Mouse (Mus musculus) neural tube, embryonic 13.5 days (tissue): ENCODE results near the gene Ccn2. TPM values are rescaled to one million over a fixed set of nuclear protein-coding genes. Genes with fewer than 3 reads are reported as not detected.

Experiments used
- ATAC-seq: fragments of 200-750 bp; cut with Nextera tagmentation; 2 replicates; pipeline ENCODE4 v1.8.0; 2017; ENCODE audit warnings: low read depth, mild to moderate bottlenecking, moderate TSS enrichment, moderate library complexity
- H3K27ac ChIP-seq: fragments of 300-500 bp; sonication (generic); replicated peaks from 2 replicates; pipeline ENCODE4 v1.5.1; 2015; ENCODE audit warnings: moderate library complexity, mild to moderate bottlenecking, inconsistent platforms
- H3K27me3 ChIP-seq: fragments of 300-500 bp; sonication (generic); 2 replicates; pipeline ENCODE4 v1.6.1; 2015; ENCODE audit warnings: mild to moderate bottlenecking, inconsistent platforms
- H3K36me3 ChIP-seq: fragments of 300-500 bp; sonication (generic); 2 replicates; pipeline ENCODE4 v1.6.1; 2015; ENCODE audit warnings: mild to moderate bottlenecking, inconsistent platforms
- H3K4me1 ChIP-seq: fragments of 300-500 bp; sonication (generic); replicated peaks from 2 replicates; pipeline ENCODE4 v1.6.1; 2015; ENCODE audit warnings: inconsistent platforms
- H3K4me2 ChIP-seq: fragments of 300-500 bp; sonication (generic); 2 replicates; pipeline ENCODE4 v1.6.1; 2015; ENCODE audit warnings: inconsistent platforms, mild to moderate bottlenecking, moderate library complexity
- H3K4me3 ChIP-seq: fragments of 300-500 bp; sonication (generic); 2 replicates; pipeline ENCODE4 v1.5.1; 2015; ENCODE audit warnings: mild to moderate bottlenecking, inconsistent platforms
- H3K9ac ChIP-seq: fragments of 300-500 bp; sonication (generic); 2 replicates; pipeline ENCODE4 v1.6.1; 2015; ENCODE audit warnings: moderate library complexity, mild to moderate bottlenecking, inconsistent platforms
- H3K9me3 ChIP-seq: fragments of 300-500 bp; sonication (generic); 2 replicates; pipeline ENCODE4 v1.6.1; 2016; ENCODE audit warnings: inconsistent platforms
- WGBS: fragments of 180-500 bp; shearing (Covaris S2); methylation state at CpG from one replicate; pipeline ENCODE4 v1.1.7; 2015; 5-methylcytosine and 5-hydroxymethylcytosine counted together
- polyA plus RNA-seq: library from polyadenylated mRNA; unstranded; fragments of >200 nt; fragmentation: Nextera tagmentation; extraction: Ambion mirVana; gene quantifications from 2 replicates; pipeline ENCODE4 v1.2.1, GENCODE M21; 2015

Ccn2 gene
- polyA plus RNA-seq = 2.6 and 4.5 TPM in 2 replicates

DNA sequence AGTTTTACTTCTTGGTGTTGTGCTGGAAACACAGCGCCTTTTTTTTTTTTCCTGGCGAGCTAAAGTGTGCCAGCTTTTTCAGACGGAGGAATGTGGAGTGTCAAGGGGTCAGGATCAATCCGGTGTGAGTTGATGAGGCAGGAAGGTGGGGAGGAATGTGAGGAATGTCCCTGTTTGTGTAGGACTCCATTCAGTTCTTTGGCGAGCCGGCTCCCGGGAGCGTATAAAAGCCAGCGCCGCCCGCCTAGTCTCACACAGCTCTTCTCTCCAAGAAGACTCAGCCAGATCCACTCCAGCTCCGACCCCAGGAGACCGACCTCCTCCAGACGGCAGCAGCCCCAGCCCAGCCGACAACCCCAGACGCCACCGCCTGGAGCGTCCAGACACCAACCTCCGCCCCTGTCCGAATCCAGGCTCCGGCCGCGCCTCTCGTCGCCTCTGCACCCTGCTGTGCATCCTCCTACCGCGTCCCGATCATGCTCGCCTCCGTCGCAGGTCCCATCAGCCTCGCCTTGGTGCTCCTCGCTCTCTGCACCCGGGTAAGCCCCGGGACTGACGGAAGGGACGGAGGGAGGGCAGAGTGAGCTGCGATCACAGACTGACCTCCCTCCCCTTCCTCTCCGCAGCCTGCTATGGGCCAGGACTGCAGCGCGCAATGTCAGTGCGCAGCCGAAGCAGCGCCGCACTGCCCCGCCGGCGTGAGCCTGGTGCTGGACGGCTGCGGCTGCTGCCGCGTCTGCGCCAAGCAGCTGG is at the start of gene Ccn2:
Ccn2 (plus strand) TSS at position 193 of the 753 bp plus-strand sequence.
- H3K27me3 ChIP-seq = 0 out of 2 replicates have a peak, but pooled peaks cover 8% of the 10 kb centered on the region
- H3K4me2 ChIP-seq = peak within 1 kb of the TSS; percentile 74
- peaks cover 27% of the 10 kb centered on the region for H3K4me1 ChIP-seq
- peak within 1 kb of the TSS; percentile 72 for H3K27ac ChIP-seq
- H3K9me3 ChIP-seq = no peaks in the 10 kb centered on the region
- H3K36me3 ChIP-seq = no peaks in the 10 kb centered on the region
- H3K9ac ChIP-seq = peak within 1 kb of the TSS; percentile 76
- peak within 1 kb of the TSS; percentile 72 for H3K4me3 ChIP-seq
- ATAC-seq = peak; percentile 96
- under 1% methylated on average over 53 of the region's 53 CpGs for WGBS

DNA sequence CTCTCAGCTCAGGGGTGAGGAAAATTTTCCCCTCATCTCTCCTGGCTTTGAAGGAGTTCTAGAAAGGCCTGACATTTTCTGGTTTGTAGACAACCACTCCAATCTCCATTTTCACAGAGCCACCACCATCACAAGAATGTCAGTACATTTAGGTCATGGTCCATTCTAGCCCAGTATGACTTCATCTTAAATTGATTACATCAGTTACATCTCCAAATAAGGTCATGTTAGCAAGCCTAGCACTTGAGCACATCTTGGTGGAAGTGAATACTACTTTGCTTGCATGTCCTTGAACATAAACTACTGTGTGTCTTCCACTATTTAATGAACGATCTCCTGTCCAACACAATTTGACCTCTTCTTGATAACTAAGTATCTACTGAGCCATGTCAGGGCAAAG is 42.4 kb upstream of the Ccn2 start:
- no peak overlapping the region for H3K27ac ChIP-seq
- no peak overlapping the region for H3K9ac ChIP-seq
- ATAC-seq = no peak
- H3K27me3 ChIP-seq = no peaks in the 10 kb centered on the region
- H3K4me3 ChIP-seq = no peak overlapping the region
- H3K4me2 ChIP-seq = no peak overlapping the region
- H3K9me3 ChIP-seq = no peaks in the 10 kb centered on the region
- H3K4me1 ChIP-seq = no peaks in the 10 kb centered on the region
- H3K36me3 ChIP-seq = no peaks in the 10 kb centered on the region
- whole genome bisulfite sequencing = 94% methylated on average over 1 of the region's 1 CpGs

DNA sequence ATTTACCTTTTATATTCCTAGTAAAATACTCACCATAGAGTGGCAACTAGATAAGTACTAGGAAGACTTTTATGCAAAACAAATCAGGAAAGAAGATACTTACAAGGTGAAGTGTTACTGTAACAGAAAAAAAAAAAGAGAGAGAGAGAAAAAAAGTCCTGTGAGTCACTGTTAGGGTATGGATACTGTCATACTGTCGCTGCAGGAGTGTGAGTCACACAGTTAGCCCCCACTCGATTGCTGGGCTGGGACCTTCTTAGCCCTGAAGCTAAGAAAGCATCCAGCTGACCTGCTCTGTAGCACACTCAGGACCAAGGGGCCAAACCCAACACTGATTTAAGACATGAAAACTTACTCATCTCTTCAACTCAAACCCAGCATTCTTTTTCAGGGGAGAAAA is 41.2 kb upstream of the Ccn2 start:
- Histone ChIP-seq H3K4me2 (no peak overlapping the region), H3K27me3 (no peaks in the 10 kb centered on the region), H3K27ac (no peak overlapping the region), H3K36me3 (no peaks in the 10 kb centered on the region), H3K4me3 (no peak overlapping the region), H3K9ac (no peak overlapping the region), H3K9me3 (no peaks in the 10 kb centered on the region), H3K4me1 (no peaks in the 10 kb centered on the region)
- no peak for ATAC-seq
- 74% methylated on average over 2 of the region's 2 CpGs for WGBS

DNA sequence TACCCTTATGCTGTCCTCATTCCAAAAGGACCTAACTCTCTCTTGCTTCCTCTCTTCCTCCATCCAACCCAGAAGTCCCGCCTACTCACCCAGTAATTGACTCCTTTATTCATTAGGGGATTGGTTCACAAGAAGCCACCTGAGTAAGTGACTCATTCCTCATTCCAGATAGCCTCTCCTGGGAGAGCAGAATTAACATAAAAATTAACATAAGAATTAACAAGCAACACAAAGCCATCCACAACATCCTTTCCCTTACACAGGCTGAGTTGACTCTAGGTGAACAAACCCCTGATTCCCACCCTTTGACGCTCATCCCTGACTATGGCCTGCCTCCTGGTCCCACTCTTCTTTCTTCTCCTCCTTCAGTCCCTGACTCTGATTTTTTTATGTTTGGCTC is 36.9 kb upstream of the Ccn2 start:
- H3K4me2 ChIP-seq = no peak overlapping the region
- H3K4me3 ChIP-seq = no peak overlapping the region
- 76% methylated on average over 2 of the region's 2 CpGs for WGBS
- H3K36me3 ChIP-seq = no peaks in the 10 kb centered on the region
- no peaks in the 10 kb centered on the region for H3K9me3 ChIP-seq
- H3K9ac ChIP-seq = no peak overlapping the region
- ATAC-seq = no peak
- no peak overlapping the region for H3K27ac ChIP-seq
- no peaks in the 10 kb centered on the region for H3K4me1 ChIP-seq
- H3K27me3 ChIP-seq = no peaks in the 10 kb centered on the region

DNA sequence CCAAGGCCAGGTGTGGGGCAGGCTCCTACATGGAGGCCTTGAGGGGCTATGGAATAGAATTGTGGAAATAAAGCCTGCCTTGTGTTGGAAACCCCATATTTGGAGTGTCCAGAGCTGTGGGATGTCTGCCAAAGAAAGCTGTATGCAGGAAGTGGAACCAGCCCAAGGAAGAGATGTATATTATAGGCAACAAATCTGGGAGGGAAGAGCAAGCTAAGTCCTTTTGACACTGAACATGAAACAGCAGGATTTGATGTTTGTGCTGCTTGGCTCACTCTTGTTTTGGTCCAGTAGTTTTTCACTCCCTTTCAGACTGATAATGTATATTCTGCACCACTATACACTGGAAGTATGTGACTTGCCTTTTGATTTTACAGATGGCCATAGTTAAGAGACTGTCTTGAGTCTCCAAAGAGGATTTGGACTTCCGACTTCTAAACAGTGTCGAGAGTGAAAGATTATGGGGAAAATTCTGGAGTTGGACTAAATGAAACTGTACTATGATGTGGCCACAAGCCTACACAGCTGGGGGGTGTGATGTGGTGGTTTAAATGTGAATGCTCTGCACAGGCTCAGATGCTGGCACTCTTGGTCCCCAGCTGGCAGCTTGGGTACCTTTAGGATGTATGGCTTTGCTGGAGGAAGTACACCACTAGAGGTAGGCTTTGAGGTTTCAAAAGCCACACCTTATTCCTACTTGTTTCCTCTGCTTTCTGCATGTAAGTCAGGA is 25.4 kb upstream of the Ccn2 start:
- peaks cover 10% of the 10 kb centered on the region; the same call in 1 of the 2 replicates for H3K4me1 ChIP-seq
- H3K27me3 ChIP-seq = no peaks in the 10 kb centered on the region
- H3K36me3 ChIP-seq = no peaks in the 10 kb centered on the region
- WGBS = 85% methylated on average over 2 of the region's 2 CpGs
- no peak for ATAC-seq
- no peak overlapping the region for H3K9ac ChIP-seq
- no peak overlapping the region for H3K27ac ChIP-seq
- no peaks in the 10 kb centered on the region for H3K9me3 ChIP-seq
- no peak overlapping the region for H3K4me3 ChIP-seq
- no peak overlapping the region for H3K4me2 ChIP-seq

DNA sequence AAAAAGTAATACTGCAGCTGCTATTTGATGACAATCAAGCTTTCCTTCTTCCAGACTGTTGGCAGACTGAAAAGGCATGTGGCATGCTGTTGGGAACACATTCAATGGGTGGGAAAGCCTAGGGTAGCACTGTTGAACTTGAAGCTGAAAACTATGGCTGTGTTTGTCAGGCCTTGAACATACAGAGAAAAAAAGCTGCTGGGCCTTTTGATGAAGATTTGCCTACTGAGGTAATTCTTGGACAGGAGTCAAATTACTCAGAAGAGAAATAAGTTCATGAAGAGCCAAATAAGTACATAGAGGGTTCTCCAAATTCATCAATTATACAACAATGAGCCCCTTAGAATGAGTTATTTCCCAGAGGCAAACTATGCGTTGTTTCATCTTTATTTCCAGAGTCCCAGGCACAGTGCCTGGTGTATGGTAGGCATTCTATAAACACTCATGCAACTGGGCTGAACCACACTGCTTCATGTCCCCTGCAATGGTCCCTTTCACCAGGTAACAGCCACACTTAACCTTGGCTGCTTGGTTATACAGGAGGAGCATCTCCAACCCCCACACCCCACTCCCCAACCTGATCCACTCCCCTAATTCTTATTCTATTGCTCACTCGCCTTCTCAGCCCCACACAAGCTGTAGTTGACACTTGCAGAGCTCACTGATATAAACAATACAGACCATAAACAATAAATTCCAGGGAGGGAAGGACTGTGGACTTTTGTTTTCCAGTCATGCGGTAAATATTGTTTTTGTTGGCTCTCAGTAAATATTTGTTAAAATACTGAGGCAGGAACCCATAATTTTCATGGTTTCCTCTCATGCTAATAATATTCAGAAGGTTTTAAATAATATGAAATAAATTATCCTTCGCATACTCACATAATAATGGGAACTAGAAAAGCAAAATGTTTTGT is 22.9 kb upstream of the Ccn2 start:
- no peak for ATAC-seq
- Histone ChIP-seq H3K4me2 (no peak overlapping the region), H3K9ac (no peak overlapping the region), H3K4me3 (no peak overlapping the region), H3K27ac (no peak overlapping the region), H3K27me3 (no peaks in the 10 kb centered on the region), H3K4me1 (peaks cover 10% of the 10 kb centered on the region; the same call in 1 of the 2 replicates), H3K36me3 (no peaks in the 10 kb centered on the region), H3K9me3 (no peaks in the 10 kb centered on the region)
- 49% methylated on average over 4 of the region's 4 CpGs for WGBS

DNA sequence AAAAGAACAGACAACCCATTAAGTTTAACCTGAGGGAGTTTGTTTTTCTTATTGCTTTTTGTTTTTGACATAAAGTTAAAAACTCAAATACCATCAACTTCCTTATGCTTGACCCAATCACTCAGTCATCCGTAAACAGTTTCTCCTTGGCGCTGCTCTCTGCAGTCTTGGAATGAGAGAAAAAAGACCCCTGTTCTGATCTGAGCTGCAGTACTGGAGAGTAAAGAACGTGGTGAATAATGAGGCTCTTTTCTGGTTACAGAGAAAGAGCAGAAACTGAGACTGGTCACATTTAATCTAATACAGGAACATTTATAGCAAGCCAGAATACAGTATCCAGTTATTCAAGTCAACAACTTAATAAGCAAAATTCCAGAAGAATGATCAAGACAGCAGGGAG is 21.8 kb upstream of the Ccn2 start:
- H3K27me3 ChIP-seq = no peaks in the 10 kb centered on the region
- no peak overlapping the region for H3K9ac ChIP-seq
- no peak for ATAC-seq
- no peaks in the 10 kb centered on the region for H3K9me3 ChIP-seq
- H3K36me3 ChIP-seq = no peaks in the 10 kb centered on the region
- no peak overlapping the region for H3K27ac ChIP-seq
- WGBS = 35% methylated on average over 3 of the region's 3 CpGs
- H3K4me3 ChIP-seq = no peak overlapping the region
- H3K4me2 ChIP-seq = no peak overlapping the region
- H3K4me1 ChIP-seq = peaks cover 10% of the 10 kb centered on the region; the same call in 1 of the 2 replicates

DNA sequence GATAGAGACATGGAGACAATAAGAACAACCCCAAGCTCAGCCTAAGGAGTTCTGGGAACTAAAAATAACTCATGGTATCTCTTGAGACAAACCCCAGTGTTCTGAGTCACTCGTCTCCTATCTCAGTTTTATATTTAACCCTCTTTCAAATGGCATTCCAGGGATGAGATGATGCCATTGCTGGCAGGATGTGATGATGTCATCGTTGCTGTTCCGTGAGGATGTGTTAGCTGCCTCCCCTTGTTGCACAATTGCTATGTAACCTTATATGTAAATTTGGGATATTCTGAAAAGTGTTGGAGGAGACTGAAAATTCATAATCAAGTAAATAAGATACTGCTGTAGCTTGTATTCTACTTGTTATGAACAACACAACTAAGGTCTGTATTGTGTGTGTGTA is 14.2 kb upstream of the Ccn2 start:
- Histone ChIP-seq H3K4me2 (no peak overlapping the region), H3K9ac (no peak overlapping the region), H3K9me3 (no peaks in the 10 kb centered on the region), H3K36me3 (no peaks in the 10 kb centered on the region), H3K27me3 (no peaks in the 10 kb centered on the region), H3K27ac (no peak overlapping the region), H3K4me1 (no peaks in the 10 kb centered on the region), H3K4me3 (no peak overlapping the region)
- ATAC-seq = no peak
- 84% methylated on average over 3 of the region's 3 CpGs for WGBS

DNA sequence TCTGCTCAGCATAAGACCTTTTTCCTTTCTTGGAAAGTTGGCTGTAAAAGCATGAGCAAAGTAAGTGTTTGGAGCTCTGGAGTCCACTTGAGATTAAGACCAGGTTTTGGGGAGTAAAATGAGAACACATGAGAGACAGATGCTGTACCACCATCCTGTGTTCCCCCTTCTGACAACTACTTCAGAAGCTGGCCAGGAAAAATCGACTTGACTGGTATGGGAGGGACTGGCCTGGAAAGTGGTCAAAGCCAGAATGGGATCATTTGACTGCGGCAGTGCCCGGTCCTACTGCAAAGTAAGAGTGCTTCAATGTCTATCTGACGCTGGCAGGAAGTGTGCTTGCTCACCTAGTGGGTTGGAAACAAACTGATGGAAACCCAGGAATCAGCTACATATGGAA is 6.4 kb upstream of the Ccn2 start:
- 85% methylated on average over 4 of the region's 4 CpGs for WGBS
- H3K27ac ChIP-seq = no peak overlapping the region
- H3K4me3 ChIP-seq = no peak overlapping the region
- no peak overlapping the region for H3K4me2 ChIP-seq
- no peaks in the 10 kb centered on the region for H3K27me3 ChIP-seq
- H3K36me3 ChIP-seq = no peaks in the 10 kb centered on the region
- H3K9ac ChIP-seq = no peak overlapping the region
- ATAC-seq = no peak
- H3K4me1 ChIP-seq = 0 out of 2 replicates have a peak, but pooled peaks cover 3% of the 10 kb centered on the region
- H3K9me3 ChIP-seq = no peaks in the 10 kb centered on the region

DNA sequence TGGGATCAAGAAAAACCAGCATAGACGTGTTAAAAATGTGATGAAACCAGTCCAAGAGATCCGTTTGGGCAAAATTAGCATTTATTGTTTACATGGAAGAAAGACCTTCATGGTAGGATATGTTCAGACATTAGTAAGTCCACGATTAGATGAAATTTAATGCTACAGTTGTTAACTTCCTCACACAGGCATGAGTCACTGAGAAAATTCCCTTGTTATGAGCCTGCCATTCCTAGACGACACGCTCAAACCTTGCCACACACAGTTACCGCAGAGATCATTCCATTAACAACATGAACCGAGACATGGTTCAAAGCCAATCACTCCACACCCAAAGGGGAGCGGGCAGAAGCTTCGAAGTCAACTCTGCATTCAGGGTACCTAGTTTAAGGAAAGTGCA is 6.0 kb upstream of the Ccn2 start:
- Histone ChIP-seq H3K4me2 (no peak overlapping the region), H3K27me3 (no peaks in the 10 kb centered on the region), H3K4me3 (no peak overlapping the region), H3K36me3 (no peaks in the 10 kb centered on the region), H3K4me1 (0 out of 2 replicates have a peak, but pooled peaks cover 3% of the 10 kb centered on the region), H3K27ac (no peak overlapping the region), H3K9ac (no peak overlapping the region), H3K9me3 (no peaks in the 10 kb centered on the region)
- ATAC-seq = no peak
- WGBS = 91% methylated on average over 9 of the region's 9 CpGs

DNA sequence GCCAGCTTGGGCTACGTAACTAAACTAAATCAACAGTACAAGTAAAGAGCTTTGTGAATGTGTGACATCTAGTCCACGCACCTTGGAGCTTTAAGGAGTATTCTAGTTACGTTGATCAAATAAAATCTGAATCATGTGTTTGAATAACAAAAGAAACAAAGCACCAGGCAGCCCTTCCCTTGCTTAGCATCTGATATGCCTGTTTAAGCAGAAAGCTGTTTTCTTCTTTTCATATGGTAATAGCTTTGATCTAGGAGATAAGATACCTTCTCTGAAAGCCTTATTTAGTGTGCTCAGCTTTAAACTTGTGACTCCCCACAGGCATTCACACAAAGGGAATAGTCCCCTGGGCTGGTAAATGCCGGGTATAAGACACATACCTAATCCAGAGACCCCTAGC is 4.7 kb upstream of the Ccn2 start:
- no peaks in the 10 kb centered on the region for H3K9me3 ChIP-seq
- no peak overlapping the region for H3K4me2 ChIP-seq
- 32% methylated on average over 4 of the region's 4 CpGs for WGBS
- H3K4me1 ChIP-seq = peaks cover 15% of the 10 kb centered on the region
- ATAC-seq = no peak
- H3K27ac ChIP-seq = no peak overlapping the region
- no peaks in the 10 kb centered on the region for H3K36me3 ChIP-seq
- 0 out of 2 replicates have a peak, but pooled peaks cover 3% of the 10 kb centered on the region for H3K27me3 ChIP-seq
- no peak overlapping the region for H3K4me3 ChIP-seq
- no peak overlapping the region for H3K9ac ChIP-seq

DNA sequence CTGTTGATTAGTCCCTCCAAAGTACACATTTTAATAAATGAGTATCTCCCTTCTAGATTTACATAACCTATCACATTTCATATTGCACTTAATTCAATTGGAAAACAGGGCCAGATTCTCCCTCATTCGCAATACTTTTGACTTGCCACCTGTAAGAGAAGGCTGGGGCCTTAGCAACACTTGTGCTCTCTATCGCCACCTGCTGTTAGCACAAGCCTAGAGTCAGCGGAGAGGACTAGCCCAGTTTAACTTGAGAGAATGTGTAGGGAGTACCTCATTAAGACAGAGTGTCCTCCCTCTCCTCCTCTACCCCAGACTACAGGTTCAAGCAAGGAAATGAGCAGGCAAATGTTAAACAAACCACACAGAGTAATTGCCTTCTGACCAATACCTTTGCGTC is 4.1 kb upstream of the Ccn2 start:
- 15% methylated on average over 4 of the region's 4 CpGs for WGBS
- Histone ChIP-seq H3K4me3 (no peak overlapping the region), H3K27me3 (0 out of 2 replicates have a peak, but pooled peaks cover 5% of the 10 kb centered on the region), H3K4me1 (peaks cover 15% of the 10 kb centered on the region), H3K27ac (no peak overlapping the region), H3K4me2 (no peak overlapping the region), H3K9ac (no peak overlapping the region), H3K36me3 (no peaks in the 10 kb centered on the region), H3K9me3 (no peaks in the 10 kb centered on the region)
- no peak for ATAC-seq
